Mouse (Mus musculus) left cerebral cortex, postnatal 14 days (tissue): ENCODE results near the gene Rcor3. TPM values are rescaled to one million over a fixed set of nuclear protein-coding genes. Genes with fewer than 3 reads are reported as not detected.
A peak's percentile ranks its signal among the peaks of the same experiment; 100 is the strongest.

ENCODE experiments used
- DNase-seq, 2 experiments: peaks; one replicate each; pipeline ENCODE4 v3.0.0; 2021 to 2022; ENCODE audit warnings: low spot score in 2 of 2, mixed read lengths in 1 of 2
- intact Hi-C: fragments of 180-260 bp; cut with DNase I; formaldehyde crosslinking; loops from one replicate; pipeline ENCODE4 v1.15.1; 2025
- long read RNA-seq, 2 experiments: library from polyadenylated mRNA; stranded (forward); transcript quantifications; one replicate each; pipeline ENCODE4 v2.0.0; 2021
- total RNA-seq, 2 experiments: library from RNA; stranded (reverse); gene quantifications; 2 replicates each; pipeline ENCODE4 v1.2.3; 2021

Rcor3 gene
- total RNA-seq = 10 to 100 TPM; 31.3 to 32.1 TPM
- long read RNA-seq, experiment 1, partial matches to known transcripts = 1 of 7 reads
- long read RNA-seq, experiment 1, other reads (novel, unspliced or antisense) = 1 of 7 reads
- long read RNA-seq, experiment 2, partial matches to known transcripts = 6 of 10 reads
- long read RNA-seq, experiment 2, other reads (novel, unspliced or antisense) = 2 of 10 reads

- intact Hi-C loops = no loop called here
- peak; percentile 50 to 76 for DNase-seq
Observed at GRCm38 (mm10) chr1:192137926-192138910, at the start of gene Rcor3. Rcor3 (minus strand) TSS chr1:192138062.

GRCm38 (mm10) chr1:192181696-192182257 lies 43.9 kb upstream of the Rcor3 start:
- intact Hi-C loops = no loop called here
- no peak for DNase-seq

GRCm38 (mm10) chr1:192179877-192180276 lies 42.0 kb upstream of the Rcor3 start:
- no peak for DNase-seq
- intact Hi-C loops = no loop called here

DNA sequence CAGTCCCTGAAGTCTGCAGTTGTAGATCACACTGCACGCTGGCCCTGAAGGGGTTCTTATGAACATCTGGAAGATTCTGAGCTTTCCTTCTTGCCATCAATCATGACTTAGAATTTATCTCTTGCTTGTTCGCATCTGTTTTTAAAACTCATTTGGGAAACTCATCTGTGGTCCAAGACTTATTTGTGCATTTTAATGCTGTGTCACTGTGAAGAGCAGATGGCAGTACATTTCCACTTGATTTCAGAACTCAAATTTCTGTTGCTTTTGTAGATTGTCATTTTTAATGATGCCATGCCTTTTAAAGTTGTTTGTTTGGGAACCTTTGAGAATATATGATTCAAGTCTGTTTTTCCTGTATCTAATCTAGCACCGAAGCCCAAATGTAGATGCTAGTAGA lies 33.6 kb upstream of the Rcor3 start:
- intact Hi-C loops = loop anchor here (1.0 kb wide), 1 partner anchor 17 kb away; no protein-coding TSS in a partner anchor
- DNase-seq = no peak

DNA sequence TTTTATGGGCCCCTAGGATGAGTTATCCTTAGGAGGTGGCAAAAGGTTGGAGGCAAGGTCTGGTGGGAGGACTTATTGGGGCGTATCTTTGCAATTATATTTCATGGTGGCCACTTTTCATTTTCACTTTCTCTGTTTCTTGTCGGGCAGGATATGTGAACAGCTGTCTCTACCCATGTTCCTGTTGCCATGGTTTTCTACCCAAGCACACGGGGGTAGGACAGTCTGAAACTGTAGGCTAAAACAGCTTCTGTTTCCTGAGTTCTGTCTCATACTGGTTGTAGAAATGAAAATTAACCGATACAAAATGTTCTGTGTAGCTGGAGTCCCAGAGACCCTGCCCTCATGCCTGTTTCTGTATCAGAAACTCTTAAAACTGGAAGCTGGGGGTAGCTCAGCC lies 13.3 kb upstream of the Rcor3 start:
- no peak for DNase-seq
- intact Hi-C loops = no loop called here

GRCm38 (mm10) chr1:192140313-192140712 lies 2.5 kb upstream of the Rcor3 start:
- DNase-seq = no peak
- intact Hi-C loops = no loop called here

GRCm38 (mm10) chr1:192137291-192137925 lies 454 bp downstream of the Rcor3 start:
- peak in 1 of 2 experiments; percentile 27 for DNase-seq
- intact Hi-C loops = no loop called here

- intact Hi-C loops = no loop called here
- DNase-seq = peak; percentile 82 to 85
Observed at GRCm38 (mm10) chr1:192136561-192137290, 1.1 kb downstream of the Rcor3 start.

GRCm38 (mm10) chr1:192130202-192130601 lies 7.7 kb downstream of the Rcor3 start:
- DNase-seq = no peak
- intact Hi-C loops = no loop called here

- DNase-seq = no peak
- intact Hi-C loops = no loop called here
Observed at GRCm38 (mm10) chr1:192128343-192128742, 9.5 kb downstream of the Rcor3 start.

- intact Hi-C loops = no loop called here
- no peak for DNase-seq
Observed at GRCm38 (mm10) chr1:192125761-192126160, 12.1 kb downstream of the Rcor3 start.

DNA sequence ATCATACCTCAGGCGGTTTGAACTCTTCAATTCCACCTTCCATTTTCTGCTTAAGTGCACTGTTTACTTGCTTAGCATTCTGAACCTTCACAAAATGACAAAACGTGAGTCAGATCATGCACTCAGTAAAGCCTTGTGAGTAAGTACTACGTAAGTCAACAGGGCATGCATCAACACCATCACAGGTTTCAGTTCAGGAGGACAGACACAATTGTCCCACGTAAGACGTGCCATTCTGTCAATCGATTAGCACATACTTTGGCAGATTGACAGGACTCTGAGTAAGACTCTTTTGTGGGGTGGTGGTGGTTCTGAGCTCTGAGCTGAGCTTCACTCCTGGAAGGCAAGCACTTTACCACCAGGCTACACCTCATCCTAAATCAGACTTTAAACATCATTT lies 21.6 kb downstream of the Rcor3 start:
- DNase-seq = no peak
- intact Hi-C loops = no loop called here

GRCm38 (mm10) chr1:192115378-192115777 lies 22.5 kb downstream of the Rcor3 start:
- no peak for DNase-seq
- intact Hi-C loops = no loop called here

DNA sequence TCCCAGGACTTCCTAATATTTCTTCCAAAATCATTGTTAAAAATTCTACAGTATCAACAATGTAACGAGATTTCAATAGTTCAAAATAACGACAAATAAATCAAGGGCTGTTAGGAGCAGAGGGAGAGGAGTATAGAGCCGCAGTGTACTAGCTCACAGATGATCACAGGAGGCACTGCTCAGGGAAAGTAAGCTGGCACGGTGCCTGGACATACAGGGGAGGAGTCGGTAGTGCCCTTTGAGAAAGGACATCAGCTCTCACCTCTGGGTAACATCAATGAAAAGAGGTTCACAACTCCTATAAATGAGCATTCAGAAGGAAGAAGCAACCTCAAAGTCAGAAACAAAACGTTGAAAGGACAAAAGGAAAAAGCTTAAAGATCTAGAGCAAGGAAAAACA lies 28.7 kb downstream of the Rcor3 start:
- DNase-seq = no peak
- intact Hi-C loops = no loop called here

GRCm38 (mm10) chr1:192107352-192107751 lies 30.5 kb downstream of the Rcor3 start:
- peak; percentile 37 to 57 for DNase-seq
- intact Hi-C loops = no loop called here

DNA sequence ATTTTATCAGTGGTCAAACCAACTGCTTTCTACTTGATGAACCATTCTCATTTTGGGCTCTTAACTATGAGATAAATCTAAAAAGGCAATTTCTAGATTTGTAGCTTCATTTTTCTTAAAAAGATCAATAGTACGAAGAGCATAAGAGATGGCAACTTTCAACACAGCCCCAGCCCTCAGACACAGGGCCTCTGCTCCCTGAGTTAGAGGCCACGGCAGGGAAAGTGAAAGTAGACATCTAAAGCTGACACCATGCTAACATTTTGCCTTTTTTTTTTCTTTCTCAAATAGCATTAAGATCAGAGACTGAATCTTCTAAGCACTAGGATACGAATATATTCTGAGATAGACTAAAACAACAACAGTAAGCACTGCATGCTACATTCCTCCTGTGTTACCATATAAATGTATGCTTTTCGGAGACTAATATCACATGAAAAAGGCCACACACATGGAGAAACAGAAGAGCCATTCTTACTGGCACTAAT lies 31.9 kb downstream of the Rcor3 start:
- no peak for DNase-seq
- intact Hi-C loops = no loop called here

GRCm38 (mm10) chr1:192104021-192104420 lies 33.8 kb downstream of the Rcor3 start:
- intact Hi-C loops = no loop called here
- DNase-seq = no peak

DNA sequence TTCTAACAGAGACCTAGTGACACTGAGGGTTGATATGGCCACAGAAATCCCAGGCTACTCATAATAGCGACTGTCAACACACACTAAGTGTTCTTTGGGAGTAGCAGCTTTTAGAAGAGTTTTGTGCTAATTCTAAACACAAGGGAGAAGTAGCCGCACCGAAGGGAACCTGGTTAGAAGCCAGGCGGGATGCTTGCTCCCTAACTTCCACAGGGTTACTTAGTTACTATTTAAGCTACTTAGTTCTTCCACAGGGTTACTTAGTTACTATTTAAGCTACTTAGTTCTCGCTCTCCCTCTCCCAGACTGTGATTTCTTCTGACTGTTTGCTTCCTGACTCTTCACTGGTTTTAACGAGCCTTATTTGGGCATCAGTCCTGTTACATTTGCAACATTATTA lies 34.7 kb downstream of the Rcor3 start:
- intact Hi-C loops = no loop called here
- DNase-seq = no peak

DNA sequence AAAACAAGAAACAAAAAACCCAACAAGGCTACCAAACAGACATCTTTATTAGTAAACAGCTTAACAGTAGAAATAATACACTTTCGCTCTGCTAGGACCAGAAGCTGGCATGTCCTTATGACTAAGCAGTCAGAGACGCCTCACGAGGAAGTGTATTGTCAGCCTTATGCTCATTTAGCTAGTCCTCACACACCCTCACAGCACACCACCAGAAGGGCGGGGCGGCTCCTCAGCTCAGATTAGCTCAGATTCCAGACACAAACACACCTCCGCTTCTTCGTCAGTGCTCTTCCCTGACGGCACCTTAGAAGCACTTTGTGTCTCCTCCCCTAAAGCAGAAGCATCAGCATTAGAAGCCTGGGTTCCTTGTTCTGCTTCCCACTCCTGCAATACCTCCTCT lies 36.5 kb downstream of the Rcor3 start:
- DNase-seq = peak; percentile 65 to 70
- intact Hi-C loops = no loop called here
